Mouse (Mus musculus) stomach, embryonic 15.5 days (tissue): ENCODE measurements around the gene Slc12a7. TPM values are rescaled to one million over a fixed set of nuclear protein-coding genes. Genes with fewer than 3 reads are reported as not detected.

Experiments
- polyA plus RNA-seq: library from polyadenylated mRNA; unstranded; fragments of >200 nt; fragmentation: Nextera tagmentation; extraction: Ambion mirVana; gene quantifications from 2 replicates; pipeline ENCODE4 v1.2.1, GENCODE M21; 2015

The Slc12a7 gene
- polyA plus RNA-seq, 1 experiment from 2014 or later: 17.5 TPM

Other genes with a start within 250 kb of the Slc12a7 start
- gene Slc6a3, start 196.3 kb upstream of the Slc12a7 start, polyA plus RNA-seq: 0.08 and 0.12 TPM in 2 replicates
- gene Clptm1l, start 129.1 kb upstream of the Slc12a7 start, polyA plus RNA-seq: 148 and 151 TPM in 2 replicates
- gene Tert, start 106.2 kb upstream of the Slc12a7 start, polyA plus RNA-seq: 3.7 and 6.6 TPM in 2 replicates
- gene Slc6a18, start 55.1 kb upstream of the Slc12a7 start, polyA plus RNA-seq: not detected in 2 replicates
- 1.7 and 1.9 TPM in 2 replicates for gene Slc6a19, start 28.2 kb upstream of the Slc12a7 start, polyA plus RNA-seq
- 4.1 and 4.2 TPM in 2 replicates for gene Nkd2, start 114.5 kb downstream of the Slc12a7 start, polyA plus RNA-seq
- 32.8 and 35.9 TPM in 2 replicates for gene Trip13, start 204.7 kb downstream of the Slc12a7 start, polyA plus RNA-seq
- gene Brd9, start 204.7 kb downstream of the Slc12a7 start, polyA plus RNA-seq: 41.7 and 43.9 TPM in 2 replicates
- not detected in 2 replicates for gene Zdhhc11, start 230.8 kb downstream of the Slc12a7 start, polyA plus RNA-seq